Mouse (Mus musculus) CD4-positive, CD25-positive, alpha-beta regulatory T cell, adult 2 months (primary cell): ENCODE data around the gene Anp32a.

Experiments used
- DNase-seq: peaks from one replicate; pipeline ENCODE4 v3.0.0-alpha.2; 2012; ENCODE audit warnings: low read depth, low spot score

Anp32a gene

DNA sequence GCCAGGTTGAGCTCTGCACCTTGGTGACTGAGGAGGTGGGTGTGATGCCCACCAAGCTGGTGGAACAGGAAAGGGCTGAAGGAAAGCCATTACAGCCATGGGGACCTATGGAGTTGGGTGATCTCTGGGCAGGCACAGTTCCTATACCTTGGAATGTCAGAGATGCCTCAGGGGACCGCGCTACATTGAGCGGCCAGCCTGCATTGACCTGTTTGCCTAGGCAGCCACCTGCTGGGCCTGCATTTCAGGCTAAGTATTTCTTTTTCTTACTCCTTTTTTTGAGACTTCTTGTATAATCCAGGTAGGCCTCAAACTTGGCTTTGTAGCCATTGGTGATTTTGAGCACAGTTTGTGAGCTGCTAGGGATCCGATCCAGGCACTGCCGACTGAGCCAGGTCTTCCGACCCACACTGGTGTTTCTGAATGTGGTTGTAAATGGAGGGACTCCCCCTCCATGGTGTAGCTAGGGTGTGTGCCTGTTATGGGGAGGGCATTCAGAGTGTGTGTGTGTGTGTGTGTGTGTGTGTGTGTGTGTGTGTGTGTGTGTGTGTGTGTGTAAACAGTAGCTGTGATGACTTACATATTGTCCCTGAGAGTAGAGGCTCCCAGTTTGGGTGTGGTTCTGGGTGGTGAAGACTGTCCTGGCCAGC lies 27.3 kb downstream of the Anp32a start:
- peak; percentile 73 for DNase-seq

GRCm38 (mm10) chr9:62369172-62369571 lies 28.1 kb downstream of the Anp32a start:
- DNase-seq = no peak

GRCm38 (mm10) chr9:62370186-62370585 lies 29.1 kb downstream of the Anp32a start:
- DNase-seq = no peak

DNA sequence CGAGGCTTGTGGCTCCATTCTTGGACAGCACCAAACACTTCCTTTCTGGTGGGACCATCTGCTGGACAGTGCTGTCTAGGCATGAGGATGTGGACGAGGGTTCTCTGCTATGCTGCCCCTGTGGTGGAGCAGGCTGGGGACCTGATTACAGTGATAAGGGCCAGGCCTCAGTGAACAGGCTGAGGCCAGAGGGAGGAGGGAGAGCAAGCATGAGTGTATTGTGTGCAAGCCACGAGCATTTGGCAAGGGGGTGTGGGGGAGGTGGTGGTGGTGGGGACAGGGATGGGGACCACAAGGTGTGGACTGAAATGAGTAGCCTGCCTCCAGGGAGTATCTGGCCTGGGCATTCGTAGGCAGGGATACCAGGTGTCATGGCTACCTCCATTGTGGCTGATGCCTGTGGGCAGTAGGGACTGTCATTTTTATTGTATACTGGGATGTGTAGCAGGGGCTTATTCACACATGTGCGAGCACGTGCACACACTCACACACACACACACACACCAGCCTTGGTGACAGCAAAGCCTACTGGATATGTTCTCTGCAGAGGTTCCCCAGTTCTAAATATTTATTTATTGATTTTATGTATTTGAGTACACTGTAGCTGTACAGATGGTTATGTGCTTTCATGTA lies 29.7 kb downstream of the Anp32a start:
- no peak for DNase-seq

DNA sequence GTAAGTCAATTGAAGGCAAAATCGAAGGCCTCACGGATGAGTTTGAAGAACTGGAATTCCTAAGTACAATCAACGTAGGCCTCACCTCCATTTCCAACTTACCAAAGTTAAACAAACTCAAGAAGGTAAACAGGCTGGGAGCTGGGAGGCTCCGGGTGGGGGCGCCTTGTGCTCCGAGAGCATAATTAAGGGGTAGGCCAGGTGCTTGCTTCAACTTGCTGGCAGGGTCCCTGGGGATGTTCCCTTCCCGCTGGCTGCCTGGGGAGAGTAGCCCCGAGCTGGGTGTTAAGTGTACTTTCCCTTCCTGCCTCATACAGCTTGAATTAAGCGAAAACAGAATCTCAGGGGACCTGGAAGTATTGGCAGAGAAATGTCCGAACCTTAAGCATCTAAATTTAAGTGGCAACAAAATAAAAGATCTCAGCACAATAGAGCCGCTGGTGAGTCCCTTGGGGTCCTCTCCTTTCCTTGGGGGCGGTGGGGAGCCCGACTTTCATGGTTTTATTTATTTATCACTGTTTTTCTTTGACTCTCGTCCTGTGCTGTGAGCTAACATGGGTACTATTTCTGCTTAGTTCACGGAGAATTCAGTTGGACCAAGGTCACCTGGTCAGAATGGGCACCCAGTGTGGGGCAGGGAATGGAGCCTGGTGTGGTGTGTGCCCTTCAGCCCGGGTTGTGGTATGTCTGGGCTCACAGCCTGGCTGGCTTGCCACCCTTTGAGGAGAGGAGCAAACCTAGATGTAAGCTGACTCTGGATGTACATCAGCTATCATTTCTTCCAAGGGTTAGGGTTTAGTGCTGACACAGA lies 30.9 kb downstream of the Anp32a start:
- DNase-seq = no peak

DNA sequence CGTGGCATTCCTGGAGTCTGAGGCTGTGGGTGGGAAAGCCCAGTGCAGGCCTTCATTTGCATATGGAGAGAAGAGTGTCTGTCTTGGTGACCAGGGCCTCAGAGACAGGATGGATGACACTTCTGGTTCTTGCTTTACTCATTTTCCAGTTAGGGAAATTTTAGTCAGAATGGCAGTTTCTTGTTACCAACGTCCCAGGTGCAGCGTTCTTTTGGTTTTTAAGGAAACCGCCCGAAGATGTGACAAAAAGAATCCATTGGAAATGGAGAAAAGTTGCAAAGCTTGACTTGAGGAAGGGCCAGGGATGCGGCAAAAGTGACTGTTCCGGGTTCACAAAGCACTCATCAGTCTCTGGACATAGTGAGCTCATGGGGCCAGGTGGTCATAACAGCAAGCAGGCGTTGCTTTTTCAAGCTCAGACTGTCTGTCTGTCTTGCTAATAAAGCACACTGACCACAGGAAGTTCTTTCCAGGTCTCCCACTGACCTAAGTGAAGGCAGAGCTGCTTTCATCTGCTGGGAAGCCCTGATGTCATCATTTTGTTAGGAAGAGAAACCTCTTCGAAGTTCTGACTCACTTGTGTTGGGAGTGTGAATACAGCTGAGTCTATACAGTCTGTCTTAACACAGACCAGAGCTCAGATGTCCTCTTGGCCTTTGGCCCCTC lies 31.6 kb downstream of the Anp32a start:
- no peak for DNase-seq

DNA sequence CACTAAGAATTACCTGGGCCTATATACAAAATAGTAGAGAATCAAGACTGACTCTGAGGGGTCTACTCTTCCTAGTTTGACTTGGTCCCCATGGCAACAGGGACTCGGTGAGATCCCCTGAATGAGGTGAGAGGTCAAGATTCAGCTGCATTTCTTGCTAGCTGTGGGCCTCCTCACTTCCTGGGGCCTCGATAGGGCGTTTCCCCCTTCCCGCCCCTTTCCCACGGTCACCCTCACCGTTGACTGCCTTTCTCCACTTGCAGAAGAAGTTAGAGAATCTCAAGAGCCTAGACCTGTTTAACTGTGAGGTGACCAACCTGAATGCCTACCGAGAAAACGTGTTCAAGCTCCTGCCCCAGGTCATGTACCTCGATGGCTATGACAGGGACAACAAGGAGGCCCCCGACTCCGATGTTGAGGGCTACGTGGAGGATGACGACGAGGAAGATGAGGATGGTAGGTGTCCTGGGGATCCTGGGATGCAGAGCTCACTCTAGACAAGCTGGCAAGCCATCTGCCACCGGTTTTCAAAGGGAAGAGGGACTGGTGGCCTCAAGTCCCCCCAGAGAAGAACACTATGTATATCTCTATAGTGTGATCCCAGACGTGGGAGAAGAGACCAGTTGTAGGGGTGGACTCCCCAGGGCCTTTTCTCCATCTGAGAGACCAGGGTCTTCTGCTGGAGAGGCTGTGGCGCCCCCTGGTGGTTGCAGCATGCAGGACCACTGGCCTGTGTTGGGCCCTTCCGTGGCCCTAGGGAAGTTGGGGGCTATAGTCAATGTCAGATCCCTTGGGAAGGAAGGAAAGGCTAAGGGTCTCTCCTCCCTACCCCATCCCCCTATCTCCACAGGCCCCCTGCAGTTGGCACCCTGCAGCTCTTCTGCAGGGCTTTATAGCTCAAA lies 32.4 kb downstream of the Anp32a start:
- peak; percentile 86 for DNase-seq

GRCm38 (mm10) chr9:62374276-62374675 lies 33.2 kb downstream of the Anp32a start:
- DNase-seq = no peak

DNA sequence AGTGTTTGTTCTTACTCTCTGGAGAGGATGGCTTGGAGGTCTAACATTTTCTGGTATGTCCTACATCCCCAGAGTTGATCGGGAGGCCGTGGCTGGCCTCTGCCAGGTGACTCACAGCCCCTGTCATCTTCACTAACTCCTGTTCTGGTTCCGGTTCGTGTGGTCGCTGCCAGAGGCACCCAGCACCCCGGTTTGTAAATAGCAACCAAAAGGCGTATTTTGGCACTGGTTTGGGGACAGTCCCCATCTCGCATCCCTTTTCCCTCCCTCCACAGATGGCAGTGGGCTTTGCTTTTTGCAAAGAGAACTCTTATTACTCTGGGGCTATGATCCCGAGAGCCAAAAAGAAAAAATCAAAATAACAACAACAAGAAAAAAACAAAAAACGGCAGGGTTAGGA lies 36.8 kb downstream of the Anp32a start:
- no peak for DNase-seq

GRCm38 (mm10) chr9:62380351-62380750 lies 39.3 kb downstream of the Anp32a start:
- DNase-seq = no peak

GRCm38 (mm10) chr9:62381402-62381913 lies 40.4 kb downstream of the Anp32a start:
- DNase-seq = no peak

GRCm38 (mm10) chr9:62382519-62383084 lies 41.5 kb downstream of the Anp32a start:
- no peak for DNase-seq

DNA sequence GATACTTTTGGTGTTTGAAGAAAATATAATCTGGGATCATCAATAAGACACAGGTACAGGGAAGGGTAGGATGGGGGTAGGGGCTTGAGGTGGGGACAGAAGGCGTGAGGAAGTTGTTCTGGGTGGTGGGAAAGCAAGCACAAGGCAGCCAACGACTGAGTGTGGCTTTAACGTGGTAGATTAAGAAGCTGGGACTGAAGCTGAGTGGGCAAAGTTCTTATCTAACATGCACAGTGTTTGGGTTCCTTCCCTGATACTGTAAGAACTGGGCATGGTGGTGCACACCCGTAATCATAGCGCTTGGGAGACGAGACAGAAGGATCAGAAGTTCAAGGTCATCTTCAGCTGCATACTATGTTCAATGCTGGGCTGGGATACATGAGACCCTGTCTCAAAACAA lies 44.0 kb downstream of the Anp32a start:
- DNase-seq = no peak

- DNase-seq = no peak
Observed at GRCm38 (mm10) chr9:62385727-62386518, 44.8 kb downstream of the Anp32a start.

DNA sequence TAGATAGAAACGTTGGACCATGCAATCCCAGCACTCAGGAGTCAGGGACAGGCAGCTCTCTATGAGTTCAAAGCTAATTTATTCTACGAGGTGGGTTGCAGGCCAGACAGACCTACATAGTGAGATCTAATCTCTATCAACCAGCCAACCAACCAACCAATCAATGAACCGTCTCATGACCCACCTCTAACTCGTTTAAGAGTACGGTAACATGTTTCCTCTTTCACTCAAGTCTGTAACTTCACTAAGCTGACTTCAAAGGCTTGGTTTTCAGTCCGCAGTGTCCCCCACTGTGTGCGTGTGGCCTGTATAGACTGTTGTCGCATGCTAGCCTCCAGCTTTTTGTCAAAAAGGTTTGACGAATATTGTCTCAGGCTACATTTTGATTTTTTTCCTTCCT lies 48.6 kb downstream of the Anp32a start:
- no peak for DNase-seq

GRCm38 (mm10) chr9:62393531-62393930 lies 52.4 kb downstream of the Anp32a start:
- no peak for DNase-seq

DNA sequence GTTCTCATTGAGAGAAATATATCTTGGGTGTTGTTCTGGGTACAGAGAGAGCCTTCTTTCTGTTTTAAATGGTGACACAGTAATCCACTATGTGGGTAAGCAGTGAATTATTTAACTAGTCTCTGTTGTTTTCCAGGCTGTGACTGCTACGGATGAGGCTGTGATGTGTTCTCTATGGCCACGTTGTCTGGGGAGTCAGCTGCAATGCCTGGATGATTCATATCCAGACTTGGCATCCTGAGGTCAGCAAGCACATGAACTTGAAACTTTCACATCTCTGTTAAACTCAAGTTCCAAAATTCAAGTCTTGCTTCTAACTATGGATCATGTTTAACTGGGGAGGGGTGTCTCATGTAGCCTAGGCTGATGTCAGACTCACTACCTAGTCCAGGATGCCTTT lies 53.1 kb downstream of the Anp32a start:
- DNase-seq = no peak

DNA sequence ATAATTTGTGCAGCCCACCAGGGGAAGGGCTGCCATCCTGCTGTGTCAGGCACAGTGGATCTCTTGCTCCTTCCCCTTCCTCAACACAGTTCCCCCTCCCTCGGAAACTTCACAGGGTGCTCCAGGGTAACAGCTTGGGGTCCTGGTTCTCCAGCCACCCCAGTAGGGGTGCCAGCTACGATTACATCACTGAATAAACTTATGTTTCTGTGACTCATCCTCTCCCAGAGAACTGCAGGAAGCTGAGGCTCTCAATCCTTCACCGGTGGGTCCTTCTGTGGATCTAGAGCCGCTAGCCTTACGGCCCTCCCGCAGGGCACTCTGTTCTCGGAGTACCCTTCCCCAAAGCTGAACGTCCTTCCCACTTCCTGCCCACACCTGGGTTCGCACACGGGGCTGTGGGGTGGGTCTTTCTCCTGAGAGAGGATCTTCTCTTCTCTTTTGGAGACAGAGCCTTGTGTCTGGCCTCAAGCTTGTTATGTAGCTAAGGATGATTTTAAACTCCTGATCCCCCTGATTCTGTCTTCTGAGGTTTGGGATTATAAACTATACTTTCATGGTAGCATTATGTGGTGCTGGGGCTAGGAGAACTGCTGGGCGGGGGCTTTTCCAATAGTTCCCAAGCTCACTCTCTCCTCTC lies 59.6 kb downstream of the Anp32a start:
- DNase-seq = no peak

DNA sequence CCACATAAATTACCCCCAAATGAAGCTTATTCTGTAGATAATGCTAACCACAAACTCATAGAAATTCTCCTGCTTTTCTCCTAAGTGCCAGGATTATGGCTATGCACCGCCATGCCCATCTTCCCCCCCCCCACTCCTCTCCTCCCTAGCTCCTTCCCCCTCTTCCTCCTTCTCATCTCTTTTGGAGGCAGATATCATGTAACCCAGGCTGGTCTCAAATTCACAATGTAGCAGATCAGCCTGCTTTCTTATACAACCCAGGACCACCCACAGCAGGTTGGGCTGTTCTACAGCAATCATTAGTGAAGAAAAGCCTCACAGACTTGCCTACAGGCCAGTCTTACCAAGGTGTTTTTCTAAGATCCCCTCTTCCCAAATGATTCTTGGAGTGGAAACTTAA lies 60.5 kb downstream of the Anp32a start:
- DNase-seq = no peak
